Mouse (Mus musculus) myocyte (in vitro differentiated cells): ENCODE data around the gene Slc16a1. TPM values are rescaled to one million over a fixed set of nuclear protein-coding genes. Genes with fewer than 3 reads are reported as not detected.

ENCODE experiments used
- H3K27me3 ChIP-seq: one replicate; pipeline ENCODE4 v1.6.1; 2011; ENCODE audit not compliant: control insufficient read depth, insufficient read depth, insufficient read length
- H3K36me3 ChIP-seq: one replicate; pipeline ENCODE4 v1.6.1; 2011; ENCODE audit not compliant: control insufficient read depth, insufficient read depth
- H3K4me2 ChIP-seq: one replicate; pipeline ENCODE4 v1.6.1; 2011; ENCODE audit warnings: low read depth, control low read depth
- H3K4me3 ChIP-seq: one replicate; pipeline ENCODE4 v1.5.1; 2011; ENCODE audit warnings: mild to moderate bottlenecking, control low read depth, moderate library complexity
- H3K79me2 ChIP-seq: one replicate; pipeline ENCODE4 v1.6.1; 2011; ENCODE audit not compliant: control insufficient read depth, insufficient read depth
- H3ac ChIP-seq: one replicate; pipeline ENCODE4 v1.6.1; 2011; ENCODE audit not compliant: control insufficient read depth, insufficient read length
- CEBPB ChIP-seq: IDR thresholded peaks from 2 replicates; pipeline ENCODE4 v1.6.1; 2011; ENCODE audit warnings: mild to moderate bottlenecking, moderate library complexity; ENCODE audit not compliant: poor library complexity, insufficient read depth, severe bottlenecking
- E2F4 ChIP-seq: IDR thresholded peaks from one replicate; pipeline ENCODE4 v1.6.1; 2011; ENCODE audit warnings: mild to moderate bottlenecking, control low read depth, moderate library complexity; ENCODE audit not compliant: insufficient read depth
- MAX ChIP-seq: IDR thresholded peaks from one replicate; pipeline ENCODE4 v1.6.1; 2011; ENCODE audit warnings: low read depth, mild to moderate bottlenecking, control low read depth
- MYOD1 ChIP-seq, 3 experiments: IDR thresholded peaks; one replicate each; pipeline ENCODE4 v1.6.1; 2011; ENCODE audit warnings: control low read depth in 2 of 3, low read depth in 2 of 3, mild to moderate bottlenecking in 2 of 3, moderate library complexity in 1 of 3; ENCODE audit not compliant: insufficient read length in 2 of 3, control insufficient read depth in 1 of 3
- MYOG ChIP-seq, 3 experiments: IDR thresholded peaks; one replicate each; pipeline ENCODE4 v1.6.1; 2011; ENCODE audit warnings: control low read depth in 2 of 3, low read depth in 2 of 3, mild to moderate bottlenecking in 2 of 3; ENCODE audit not compliant: insufficient read length in 2 of 3, control insufficient read depth in 1 of 3, insufficient read depth in 1 of 3
- POLR2A ChIP-seq: IDR thresholded peaks from one replicate; pipeline ENCODE4 v1.6.1; 2011; ENCODE audit warnings: low read depth, mild to moderate bottlenecking, control low read depth, moderate library complexity; ENCODE audit not compliant: insufficient read length
- POLR2AphosphoS2 ChIP-seq: IDR thresholded peaks from one replicate; pipeline ENCODE4 v1.6.1; 2011; ENCODE audit warnings: low read depth, control low read depth; ENCODE audit not compliant: insufficient read length
- REST ChIP-seq: IDR thresholded peaks from one replicate; pipeline ENCODE4 v1.6.1; 2011; ENCODE audit warnings: mild to moderate bottlenecking, control low read depth, moderate library complexity; ENCODE audit not compliant: insufficient read depth, insufficient read length
- SRF ChIP-seq: IDR thresholded peaks from one replicate; pipeline ENCODE4 v1.6.1; 2011; ENCODE audit warnings: low read depth; ENCODE audit not compliant: control insufficient read depth, insufficient read length
- TCF12 ChIP-seq: IDR thresholded peaks from one replicate; pipeline ENCODE4 v1.6.1; 2011; ENCODE audit warnings: mild to moderate bottlenecking, control low read depth; ENCODE audit not compliant: poor library complexity, insufficient read depth, severe bottlenecking
- TCF3 ChIP-seq: IDR thresholded peaks from one replicate; pipeline ENCODE4 v1.6.1; 2011; ENCODE audit warnings: low read depth, control low read depth; ENCODE audit not compliant: insufficient read length
- USF1 ChIP-seq: IDR thresholded peaks from one replicate; pipeline ENCODE4 v1.6.1; 2011; ENCODE audit warnings: low read depth, mild to moderate bottlenecking, control low read depth, moderate library complexity
- polyA plus RNA-seq: library from polyadenylated mRNA; unstranded; fragments of >200 nt; fragmentation: generic; extraction: Trizol; gene quantifications from one replicate; pipeline ENCODE4 v1.2.1, GENCODE M21; 2012; ENCODE audit warnings: missing spikeins

Slc16a1 gene
- polyA plus RNA-seq, 1 experiment = 24.7 TPM

- no peaks in the 10 kb centered on the region for H3K36me3 ChIP-seq
- H3K27me3 ChIP-seq = no peaks in the 10 kb centered on the region
- TF ChIP-seq POLR2AphosphoS2 = no peak
- no peak for TF ChIP-seq CEBPB
- TF ChIP-seq TCF12 = no peak
- TF ChIP-seq POLR2A = no peak
- no peak for TF ChIP-seq TCF3
- TF ChIP-seq MYOG (IDR thresholded peaks at IDR 0.05; ENCODE audit: control insufficient read depth in 1 of 3, insufficient read depth in 1 of 3, insufficient read length in 2 of 3, low read depth in 2 of 3) = no peak
- TF ChIP-seq SRF = no peak
- no peak for TF ChIP-seq E2F4
- TF ChIP-seq MAX = no peak
- TF ChIP-seq MYOD1 (IDR thresholded peaks at IDR 0.05; ENCODE audit: control insufficient read depth in 1 of 3, insufficient read length in 2 of 3, low read depth in 2 of 3) = no peak
- TF ChIP-seq USF1 = no peak
- TF ChIP-seq REST = no peak
- no peak overlapping the region for H3K4me2 ChIP-seq
- no peaks in the 10 kb centered on the region for H3K79me2 ChIP-seq
- H3ac ChIP-seq = no peak overlapping the region
- H3K4me3 ChIP-seq = no peak overlapping the region
These were observed 37.8 kb upstream of the Slc16a1 start for GRCm38 (mm10) chr3:104600691-104601090.

DNA sequence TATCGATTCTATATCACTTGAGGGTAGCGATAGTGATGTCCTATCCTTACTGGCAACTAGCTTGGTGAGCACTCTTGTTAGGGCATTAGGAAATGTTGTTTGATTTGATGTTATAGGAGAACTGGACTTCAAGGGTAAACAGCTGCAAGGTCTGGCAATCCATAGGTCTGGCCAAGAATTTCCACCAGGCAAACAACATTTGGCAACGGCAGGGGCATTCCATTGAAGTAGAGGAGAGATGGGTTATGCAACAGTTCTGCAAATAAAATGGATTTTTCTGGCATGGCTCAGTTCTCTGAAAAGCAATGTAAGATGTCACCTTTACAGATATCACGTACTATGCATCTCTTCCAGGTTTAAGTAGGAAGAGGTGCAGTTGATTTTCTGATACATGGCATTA, 36.8 kb upstream of the Slc16a1 start:
- H3K4me3 ChIP-seq = no peak overlapping the region
- TF ChIP-seq E2F4 = no peak
- TF ChIP-seq POLR2A = no peak
- no peak for TF ChIP-seq SRF
- TF ChIP-seq TCF3 = no peak
- TF ChIP-seq REST = no peak
- TF ChIP-seq MAX = no peak
- TF ChIP-seq USF1 = no peak
- no peak for TF ChIP-seq CEBPB
- no peak for TF ChIP-seq TCF12
- TF ChIP-seq MYOD1 (IDR thresholded peaks at IDR 0.05; ENCODE audit: control insufficient read depth in 1 of 3, insufficient read length in 2 of 3, low read depth in 2 of 3) = no peak
- TF ChIP-seq POLR2AphosphoS2 = no peak
- no peak for TF ChIP-seq MYOG (IDR thresholded peaks at IDR 0.05; ENCODE audit: control insufficient read depth in 1 of 3, insufficient read depth in 1 of 3, insufficient read length in 2 of 3, low read depth in 2 of 3)
- H3K4me2 ChIP-seq = no peak overlapping the region
- no peaks in the 10 kb centered on the region for H3K79me2 ChIP-seq
- no peaks in the 10 kb centered on the region for H3K27me3 ChIP-seq
- H3K36me3 ChIP-seq = no peaks in the 10 kb centered on the region
- H3ac ChIP-seq = no peak overlapping the region

DNA sequence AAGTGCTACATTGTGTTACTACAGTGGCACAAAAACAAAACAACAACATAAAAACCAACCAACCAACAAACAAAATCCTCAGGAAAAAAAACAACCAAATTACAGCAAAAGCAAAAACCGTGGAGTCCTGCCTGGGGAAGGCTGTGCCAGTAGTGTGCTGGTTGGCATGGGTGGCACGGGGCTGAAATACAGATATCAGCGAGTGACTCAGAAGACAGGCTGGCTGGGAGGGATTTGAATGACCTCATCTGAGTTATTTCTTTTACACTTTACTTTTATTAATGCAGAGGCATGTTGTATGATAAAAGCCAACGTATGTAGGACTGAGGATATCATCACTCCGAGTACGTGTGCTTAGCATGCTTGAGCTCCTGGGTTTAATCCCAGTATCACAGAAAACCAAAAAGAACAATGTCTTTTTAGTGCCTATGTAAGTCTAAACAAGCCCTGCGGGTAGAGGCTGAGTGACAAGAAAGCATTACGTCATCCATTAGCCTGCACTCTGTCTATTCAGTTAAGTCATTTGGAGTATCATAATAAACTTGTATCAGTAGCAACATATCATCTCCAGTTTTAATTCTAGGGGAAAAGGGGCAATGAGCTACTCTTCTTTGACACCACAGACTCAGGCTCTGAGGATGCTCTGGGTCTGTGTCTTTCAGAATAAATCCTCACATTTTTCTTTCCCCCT, 28.6 kb upstream of the Slc16a1 start:
- TF ChIP-seq SRF (no peak), TCF3 (no peak), POLR2A (no peak), USF1 (no peak), TCF12 (no peak), POLR2AphosphoS2 (no peak), MYOD1 (IDR thresholded peaks at IDR 0.05; ENCODE audit: control insufficient read depth in 1 of 3, insufficient read length in 2 of 3, low read depth in 2 of 3) (no peak), MAX (no peak), CEBPB (peak; percentile 42; the same call in 1 of the 2 replicates)
- H3ac ChIP-seq = no peak overlapping the region
- no peak overlapping the region for H3K4me3 ChIP-seq
- no peaks in the 10 kb centered on the region for H3K79me2 ChIP-seq
- no peaks in the 10 kb centered on the region for H3K27me3 ChIP-seq
- H3K4me2 ChIP-seq = peak overlapping the region; percentile 68
- H3K36me3 ChIP-seq = no peaks in the 10 kb centered on the region

DNA sequence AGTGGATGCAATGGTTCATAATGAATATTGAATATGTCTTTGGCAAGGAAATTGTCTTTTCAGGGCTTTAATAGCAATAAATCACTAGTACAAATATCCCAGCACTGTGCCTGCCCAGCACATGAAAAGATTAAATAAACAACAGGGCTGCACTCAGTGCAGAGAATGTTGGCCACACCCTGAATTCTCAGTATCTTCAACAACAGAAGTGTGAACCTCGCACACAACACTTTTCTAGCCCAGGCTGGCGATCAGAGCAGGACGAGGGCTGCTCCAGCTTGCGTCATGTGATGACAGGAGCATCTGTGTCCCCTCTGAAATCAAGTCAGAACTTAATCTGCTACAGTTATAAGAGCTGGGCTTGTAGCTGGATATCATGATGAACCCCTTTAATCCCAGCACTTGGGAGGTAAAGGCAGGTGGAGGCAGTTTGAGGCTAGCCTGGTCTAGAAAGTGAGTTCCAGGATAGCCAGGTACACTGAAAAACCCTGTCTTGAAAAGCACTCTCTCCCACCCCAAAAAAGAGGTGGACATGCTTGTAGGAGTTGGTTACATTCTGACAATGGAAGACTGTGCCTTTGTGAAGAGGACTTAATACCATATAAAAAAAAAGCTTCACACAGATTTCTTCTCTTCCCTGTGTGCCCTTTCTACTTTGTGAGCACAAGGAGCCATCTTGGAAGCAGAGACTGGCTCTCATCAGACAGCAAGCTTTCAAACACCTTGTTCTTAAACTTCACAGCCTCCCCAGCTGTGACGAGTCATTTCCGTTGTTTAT, 27.8 kb upstream of the Slc16a1 start:
- H3K27me3 ChIP-seq = no peaks in the 10 kb centered on the region
- no peak for TF ChIP-seq E2F4
- no peak for TF ChIP-seq SRF
- no peak for TF ChIP-seq REST
- TF ChIP-seq MAX = no peak
- TF ChIP-seq POLR2AphosphoS2 = no peak
- TF ChIP-seq TCF12 = no peak
- no peak for TF ChIP-seq USF1
- TF ChIP-seq MYOD1 (IDR thresholded peaks at IDR 0.05; ENCODE audit: control insufficient read depth in 1 of 3, insufficient read length in 2 of 3, low read depth in 2 of 3) = no peak
- no peak for TF ChIP-seq POLR2A
- TF ChIP-seq CEBPB = no peak
- no peak for TF ChIP-seq MYOG (IDR thresholded peaks at IDR 0.05; ENCODE audit: control insufficient read depth in 1 of 3, insufficient read depth in 1 of 3, insufficient read length in 2 of 3, low read depth in 2 of 3)
- no peak for TF ChIP-seq TCF3
- no peaks in the 10 kb centered on the region for H3K36me3 ChIP-seq
- peak overlapping the region; percentile 68 for H3K4me2 ChIP-seq
- H3ac ChIP-seq = no peak overlapping the region
- no peaks in the 10 kb centered on the region for H3K79me2 ChIP-seq
- H3K4me3 ChIP-seq = no peak overlapping the region
